Mouse (Mus musculus): ENCODE measurements around the gene Klk1b3.
"Not testable (repeated sequence)": the region's sequence is repeated elsewhere in the genome, so short reads cannot be mapped to it uniquely, and the experiment has no call there.

Klk1b3 gene

GRCm38 (mm10) chr7:44197891-44198290, at the start of gene Klk1b3:
Klk1b3 (plus strand) TSS chr7:44198191.
- ChIA-PET POLR2A (interaction anchor here in 1 of 4 experiments (0.6 kb wide), 1 partner anchor 66 kb away, joined by 10 read pairs; no protein-coding TSS in a partner anchor), CTCF (no interaction called here)

GRCm38 (mm10) chr7:44179299-44180045, 18.5 kb upstream of the Klk1b3 start:
- CTCF ChIA-PET: no interaction called here
- POLR2A ChIA-PET: no interaction called here

GRCm38 (mm10) chr7:44186516-44186915, 11.5 kb upstream of the Klk1b3 start:
- ChIA-PET CTCF (interaction anchor here in 1 of 4 experiments (0.7 kb wide), 1 partner anchor 39 kb away, joined by 3 read pairs; the partner anchor contains the start of gene Klk1), POLR2A (interaction anchor here in 1 of 4 experiments (1.2 kb wide), 1 partner anchor 19 kb away, joined by 3 read pairs; no protein-coding TSS in a partner anchor)

DNA sequence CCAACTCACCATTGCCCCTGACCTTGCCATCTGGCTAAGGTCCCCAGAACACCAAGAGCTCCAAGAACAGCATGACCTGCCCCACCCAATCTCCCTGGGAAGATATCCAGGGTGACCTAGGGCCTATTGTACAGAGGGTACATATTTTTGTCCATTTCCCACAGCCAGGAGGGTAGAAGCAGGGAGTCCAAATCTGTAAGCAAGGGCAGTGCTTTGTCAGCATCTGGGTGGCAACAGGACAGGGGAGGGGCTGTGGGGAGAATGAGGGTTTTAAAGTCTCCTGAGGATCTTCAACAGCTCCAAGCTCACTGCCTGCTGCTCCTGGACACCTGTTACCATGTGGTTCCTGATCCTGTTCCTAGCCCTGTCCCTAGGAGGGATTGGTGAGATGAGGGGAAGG, 10.1 kb upstream of the Klk1b3 start, which contains the start of gene Klk1b24:
Klk1b24 (plus strand) TSS at position 301 of the 400 bp plus-strand sequence.
- POLR2A ChIA-PET: interaction anchor here in 3 of 4 experiments (0.5 to 1.2 kb wide), 3 partner anchors 17 to 451 kb away, joined by 3 read pairs; no protein-coding TSS in a partner anchor
- CTCF ChIA-PET: not testable (repeated sequence)

GRCm38 (mm10) chr7:44193466-44193865, 4.5 kb upstream of the Klk1b3 start:
- POLR2A ChIA-PET, CTCF ChIA-PET: not testable (repeated sequence)

- POLR2A ChIA-PET, CTCF ChIA-PET: not testable (repeated sequence)
Observed at GRCm38 (mm10) chr7:44207135-44207534, 9.1 kb downstream of the Klk1b3 start, which contains the start of gene Klk1b4. Klk1b4 (plus strand) TSS chr7:44207435.

DNA sequence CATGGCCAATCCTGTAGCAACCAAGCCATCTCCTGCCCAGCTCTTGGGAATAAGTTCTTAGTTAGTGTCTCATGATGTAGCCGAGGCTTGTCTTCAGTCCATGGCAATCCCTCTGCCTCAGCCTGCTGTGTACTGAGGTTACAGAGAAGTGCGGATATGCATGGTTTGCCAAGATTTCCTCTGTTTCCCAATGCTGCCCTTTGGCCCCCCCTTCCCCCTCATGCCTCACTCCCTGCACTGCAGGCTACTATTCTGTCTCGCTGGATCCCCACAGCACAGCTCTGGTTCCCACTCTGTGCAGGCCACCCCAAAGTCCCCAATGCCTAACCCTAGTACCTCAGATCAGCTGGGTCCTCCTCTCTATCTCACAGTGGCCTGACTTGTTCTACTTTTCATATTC, 10.3 kb downstream of the Klk1b3 start:
- ChIA-PET POLR2A (no interaction called here), CTCF (no interaction called here)

GRCm38 (mm10) chr7:44215645-44216044, 17.7 kb downstream of the Klk1b3 start, which contains the start of gene Klk1b5:
Klk1b5 (plus strand) TSS chr7:44215945.
- CTCF ChIA-PET: no interaction called here
- POLR2A ChIA-PET: no interaction called here

DNA sequence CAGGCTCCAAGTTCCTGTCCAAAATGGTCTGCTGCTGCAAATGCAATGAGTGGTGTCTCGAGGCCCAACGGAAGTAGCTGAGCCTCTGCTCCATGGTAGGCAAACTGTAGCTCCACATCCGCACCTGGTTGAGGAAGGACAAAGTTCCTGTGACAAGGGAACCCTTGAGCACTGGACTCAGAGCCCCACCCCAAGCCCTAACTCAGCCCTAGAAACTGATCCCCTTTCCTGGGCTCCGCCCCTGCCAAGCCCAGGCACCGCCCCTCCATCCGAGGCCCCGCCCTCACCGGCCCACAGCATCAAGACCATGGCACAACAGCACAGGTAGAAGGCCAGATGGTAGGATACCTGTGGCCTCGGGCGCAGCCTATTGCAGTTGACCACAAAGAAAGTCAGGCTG, 23.6 kb downstream of the Klk1b3 start:
- POLR2A ChIA-PET: interaction anchor here in 1 of 4 experiments (0.5 to 6.4 kb wide), 2 partner anchors 25 to 136 kb away, joined by 3 to 34 read pairs; partner anchors contain the start of genes 1700028J19Rik and 2410002F23Rik
- CTCF ChIA-PET: not testable (repeated sequence)

- CTCF ChIA-PET: not testable (repeated sequence)
- POLR2A ChIA-PET: interaction anchor here in 1 of 4 experiments (6.4 kb wide), 1 partner anchor 24 kb away, joined by 34 read pairs; the partner anchor contains the start of genes 1700028J19Rik and 2410002F23Rik
Observed at GRCm38 (mm10) chr7:44222335-44222734, 24.3 kb downstream of the Klk1b3 start.

- ChIA-PET POLR2A (interaction anchor here (0.8 to 6.4 kb wide), 12 partner anchors 8 to 271 kb away, joined by 3 to 34 read pairs (median 3); partner anchors contain the start of genes 1700028J19Rik (in 4 of the 4), 2410002F23Rik (in 4 of the 4), Emc10 (in 1 of the 4) and Fam71e1 (in 1 of the 4)), CTCF (interaction anchor here in 3 of 4 experiments (0.6 to 1.2 kb wide), 5 partner anchors 21 to 449 kb away, joined by 3 to 11 read pairs (median 3); no protein-coding TSS in a partner anchor)
Observed at GRCm38 (mm10) chr7:44225076-44225475, 27.1 kb downstream of the Klk1b3 start, which contains the start of gene Klk1. Klk1 (plus strand) TSS chr7:44225360.

DNA sequence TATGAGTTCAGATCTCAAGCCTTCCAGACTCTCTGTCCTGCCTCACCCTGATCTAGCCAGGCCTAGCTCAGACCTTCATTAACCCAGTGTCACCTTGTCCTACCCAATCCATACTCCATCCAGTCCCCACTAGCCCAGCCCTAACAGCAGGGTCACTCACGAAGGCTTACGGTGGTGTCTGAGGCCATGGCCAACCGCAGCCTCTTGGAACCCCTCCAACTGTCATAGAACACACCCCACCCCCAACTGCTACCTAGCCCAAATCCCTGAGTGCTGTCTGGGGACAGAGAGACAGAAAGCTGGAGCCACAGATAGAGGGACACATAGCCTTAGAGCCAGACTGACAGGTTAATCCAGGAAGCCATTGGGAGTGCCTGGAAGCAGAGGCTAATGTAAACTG, 37.9 kb downstream of the Klk1b3 start, which contains the start of gene Gm36864:
Gm36864 (plus strand) TSS at position 269 of the 400 bp plus-strand sequence.
- CTCF ChIA-PET: no interaction called here
- POLR2A ChIA-PET: interaction anchor here in 3 of 4 experiments (0.6 to 2.7 kb wide), 4 partner anchors 10 to 18 kb away, joined by 3 to 18 read pairs (median 8); partner anchors contain the start of genes 1700028J19Rik (in 2 of the 3), 2410002F23Rik (in 2 of the 3) and Klk1 (in 1 of the 3)

- POLR2A ChIA-PET: no interaction called here
- CTCF ChIA-PET: interaction anchor here in 1 of 4 experiments (1.1 kb wide), 1 partner anchor 23 kb away, joined by 3 read pairs; no protein-coding TSS in a partner anchor
Observed at GRCm38 (mm10) chr7:44239913-44240312, 41.9 kb downstream of the Klk1b3 start.

- CTCF ChIA-PET: interaction anchor here in 1 of 4 experiments (1.1 kb wide), 1 partner anchor 22 kb away, joined by 3 read pairs; no protein-coding TSS in a partner anchor
- POLR2A ChIA-PET: interaction anchor here in 1 of 4 experiments (0.6 to 1.5 kb wide), 2 partner anchors 14 to 27 kb away, joined by 3 read pairs; no protein-coding TSS in a partner anchor
Observed at GRCm38 (mm10) chr7:44240712-44241111, 42.7 kb downstream of the Klk1b3 start.

DNA sequence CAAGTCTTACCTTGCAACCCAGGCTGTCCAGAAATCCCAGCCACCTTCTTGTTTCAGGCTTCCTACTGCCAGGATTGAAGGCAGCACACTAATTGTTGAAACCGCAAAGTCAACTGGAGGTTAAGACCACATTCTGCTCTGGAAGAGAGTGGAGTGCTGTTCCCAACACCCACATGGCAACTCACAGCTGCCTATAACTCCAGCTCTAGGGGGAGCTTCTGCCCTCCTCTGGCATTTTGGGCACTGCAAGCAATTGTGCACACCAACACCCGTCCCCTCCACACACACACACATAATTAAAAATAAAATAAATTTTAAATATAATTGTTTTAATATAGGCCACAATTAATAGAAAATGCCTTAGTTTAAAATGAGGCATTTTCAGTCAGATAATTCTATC, 43.2 kb downstream of the Klk1b3 start:
- POLR2A ChIA-PET: interaction anchor here in 1 of 4 experiments (1.5 kb wide), 1 partner anchor 14 kb away, joined by 3 read pairs; no protein-coding TSS in a partner anchor
- CTCF ChIA-PET: interaction anchor here in 1 of 4 experiments (1.1 kb wide), 1 partner anchor 22 kb away, joined by 3 read pairs; no protein-coding TSS in a partner anchor

DNA sequence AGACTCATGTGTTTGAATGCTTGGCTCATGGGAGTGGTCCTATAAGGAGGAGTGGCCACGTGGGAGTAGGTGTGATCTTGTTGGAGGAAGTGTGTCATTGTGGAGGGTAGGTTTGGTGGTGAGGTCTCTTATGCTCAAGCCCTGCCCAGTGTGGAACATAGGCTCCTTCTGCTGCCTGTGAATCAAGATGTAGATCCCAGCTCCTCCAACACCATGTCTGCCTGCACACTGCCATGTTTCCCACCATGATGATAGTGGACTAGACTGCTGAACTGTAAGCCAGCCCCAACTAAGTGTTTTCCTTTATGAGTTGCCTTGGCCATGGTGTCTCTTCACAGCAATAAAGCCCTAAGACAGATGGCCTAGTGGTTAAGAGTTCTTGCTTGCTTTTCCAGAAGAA, 46.1 kb downstream of the Klk1b3 start:
- POLR2A ChIA-PET: interaction anchor here in 1 of 4 experiments (5.3 kb wide), 1 partner anchor 16 kb away, joined by 67 read pairs; the partner anchor contains the start of genes Acp4 and Gm15517
- CTCF ChIA-PET: no interaction called here

GRCm38 (mm10) chr7:44246055-44246983, 48.3 kb downstream of the Klk1b3 start, which contains the start of the genes 1700028J19Rik and 2410002F23Rik:
1700028J19Rik (minus strand) TSS chr7:44246695.
2410002F23Rik (plus strand) TSS chr7:44246722.
- ChIA-PET POLR2A (interaction anchor here (0.6 to 5.3 kb wide), 101 partner anchors 9 to 1967 kb away, joined by 3 to 67 read pairs (median 4); partner anchors contain the start of genes Klk1 (in 4 of the 4), Emc10 (in 2 of the 4), Fam71e1 (in 2 of the 4) and Gm36864 (in 2 of the 4)), CTCF (interaction anchor here (0.6 to 1.7 kb wide), 12 partner anchors 17 to 1695 kb away, joined by 3 to 6 read pairs (median 3); partner anchors contain the start of gene Klk1 (in 1 of the 4))

Measured in embryonic stem cell, embryonic (primary cell).